Mouse (Mus musculus): ENCODE results near the gene Jade1. TPM values are rescaled to one million over a fixed set of nuclear protein-coding genes. Genes with fewer than 3 reads are reported as not detected.

Jade1 gene
- polyA plus RNA-seq, 1 experiment = 1.5 TPM

- TF ChIP-seq FLI1 (IDR thresholded peaks at IDR 0.05; ENCODE audit: low read length) (no peak), GATA1 (IDR thresholded peaks at IDR 0.05; ENCODE audit: borderline replicate concordance, low read length) (no peak)
- H3K27me3 ChIP-seq (replicated peaks) = peaks cover 6% of the 10 kb centered on the region
- no peak overlapping the region for H3K4me3 ChIP-seq (replicated peaks)
- no peaks in the 10 kb centered on the region for H3K36me3 ChIP-seq (replicated peaks; ENCODE audit: low read length)
- peaks cover 57% of the 10 kb centered on the region for H3K4me1 ChIP-seq
- no peaks in the 10 kb centered on the region for H3K9me3 ChIP-seq
Measured at GRCm38 (mm10) chr3:41572131-41572530, 16.6 kb downstream of the Jade1 start.

- Histone ChIP-seq H3K36me3 (replicated peaks; ENCODE audit: low read length) (no peaks in the 10 kb centered on the region), H3K27me3 (replicated peaks) (peaks cover 3% of the 10 kb centered on the region), H3K4me3 (replicated peaks) (no peak overlapping the region), H3K9me3 (no peaks in the 10 kb centered on the region), H3K4me1 (peaks cover 60% of the 10 kb centered on the region)
- no peak for TF ChIP-seq GATA1 (IDR thresholded peaks at IDR 0.05; ENCODE audit: borderline replicate concordance, low read length)
- no peak for TF ChIP-seq FLI1 (IDR thresholded peaks at IDR 0.05; ENCODE audit: low read length)
Measured at GRCm38 (mm10) chr3:41572968-41573367, 17.4 kb downstream of the Jade1 start.

GRCm38 (mm10) chr3:41574208-41574607 is 18.7 kb downstream of the Jade1 start:
- H3K9me3 ChIP-seq = no peaks in the 10 kb centered on the region
- H3K4me3 ChIP-seq (replicated peaks) = peak overlapping the region; percentile 54
- no peak for TF ChIP-seq FLI1 (IDR thresholded peaks at IDR 0.05; ENCODE audit: low read length)
- no peak for TF ChIP-seq GATA1 (IDR thresholded peaks at IDR 0.05; ENCODE audit: borderline replicate concordance, low read length)
- peaks cover 3% of the 10 kb centered on the region for H3K27me3 ChIP-seq (replicated peaks)
- no peaks in the 10 kb centered on the region for H3K36me3 ChIP-seq (replicated peaks; ENCODE audit: low read length)
- H3K4me1 ChIP-seq = peaks cover 66% of the 10 kb centered on the region

- H3K36me3 ChIP-seq (replicated peaks; ENCODE audit: low read length) = no peaks in the 10 kb centered on the region
- peak overlapping the region; percentile 70 for H3K4me3 ChIP-seq (replicated peaks)
- no peaks in the 10 kb centered on the region for H3K9me3 ChIP-seq
- H3K27me3 ChIP-seq (replicated peaks) = peaks cover 3% of the 10 kb centered on the region
- H3K4me1 ChIP-seq = peaks cover 71% of the 10 kb centered on the region
- TF ChIP-seq GATA1 (IDR thresholded peaks at IDR 0.05; ENCODE audit: borderline replicate concordance, low read length) (no peak), FLI1 (IDR thresholded peaks at IDR 0.05; ENCODE audit: low read length) (no peak)
Measured at GRCm38 (mm10) chr3:41574720-41575435, 19.3 kb downstream of the Jade1 start.

GRCm38 (mm10) chr3:41575971-41576370 is 20.4 kb downstream of the Jade1 start:
- no peak overlapping the region for H3K4me3 ChIP-seq (replicated peaks)
- H3K9me3 ChIP-seq = no peaks in the 10 kb centered on the region
- H3K36me3 ChIP-seq (replicated peaks; ENCODE audit: low read length) = no peaks in the 10 kb centered on the region
- H3K4me1 ChIP-seq = peaks cover 78% of the 10 kb centered on the region
- TF ChIP-seq GATA1 (IDR thresholded peaks at IDR 0.05; ENCODE audit: borderline replicate concordance, low read length) (no peak), FLI1 (IDR thresholded peaks at IDR 0.05; ENCODE audit: low read length) (no peak)
- peaks cover 3% of the 10 kb centered on the region for H3K27me3 ChIP-seq (replicated peaks)

GRCm38 (mm10) chr3:41577240-41577639 is 21.7 kb downstream of the Jade1 start:
- Histone ChIP-seq H3K36me3 (replicated peaks; ENCODE audit: low read length) (peaks cover 4% of the 10 kb centered on the region), H3K9me3 (no peaks in the 10 kb centered on the region), H3K4me1 (peaks cover 72% of the 10 kb centered on the region), H3K27me3 (replicated peaks) (peaks cover 3% of the 10 kb centered on the region), H3K4me3 (replicated peaks) (no peak overlapping the region)
- TF ChIP-seq GATA1 (IDR thresholded peaks at IDR 0.05; ENCODE audit: borderline replicate concordance, low read length) = no peak

- H3K9me3 ChIP-seq = no peaks in the 10 kb centered on the region
- H3K4me3 ChIP-seq (replicated peaks) = no peak overlapping the region
- no peak for TF ChIP-seq FLI1 (IDR thresholded peaks at IDR 0.05; ENCODE audit: low read length)
- no peak for TF ChIP-seq GATA1 (IDR thresholded peaks at IDR 0.05; ENCODE audit: borderline replicate concordance, low read length)
- peaks cover 15% of the 10 kb centered on the region for H3K36me3 ChIP-seq (replicated peaks; ENCODE audit: low read length)
- peaks cover 3% of the 10 kb centered on the region for H3K27me3 ChIP-seq (replicated peaks)
- peaks cover 58% of the 10 kb centered on the region for H3K4me1 ChIP-seq
Measured at GRCm38 (mm10) chr3:41579873-41580272, 24.3 kb downstream of the Jade1 start.

- Histone ChIP-seq H3K36me3 (replicated peaks; ENCODE audit: low read length) (peaks cover 15% of the 10 kb centered on the region), H3K9me3 (no peaks in the 10 kb centered on the region), H3K27me3 (replicated peaks) (peaks cover 3% of the 10 kb centered on the region), H3K4me3 (replicated peaks) (no peak overlapping the region), H3K4me1 (peaks cover 56% of the 10 kb centered on the region)
- TF ChIP-seq GATA1 (IDR thresholded peaks at IDR 0.05; ENCODE audit: borderline replicate concordance, low read length) (no peak), FLI1 (IDR thresholded peaks at IDR 0.05; ENCODE audit: low read length) (no peak)
Measured at GRCm38 (mm10) chr3:41580401-41581323, 25.1 kb downstream of the Jade1 start.

- H3K4me1 ChIP-seq = peaks cover 56% of the 10 kb centered on the region
- TF ChIP-seq FLI1 (IDR thresholded peaks at IDR 0.05; ENCODE audit: low read length) (no peak), GATA1 (IDR thresholded peaks at IDR 0.05; ENCODE audit: borderline replicate concordance, low read length) (no peak)
- no peak overlapping the region for H3K4me3 ChIP-seq (replicated peaks)
- H3K36me3 ChIP-seq (replicated peaks; ENCODE audit: low read length) = peaks cover 15% of the 10 kb centered on the region
- no peaks in the 10 kb centered on the region for H3K9me3 ChIP-seq
- peaks cover 3% of the 10 kb centered on the region for H3K27me3 ChIP-seq (replicated peaks)
Measured at GRCm38 (mm10) chr3:41581436-41581835, 25.9 kb downstream of the Jade1 start.

- Histone ChIP-seq H3K27me3 (replicated peaks) (no peaks in the 10 kb centered on the region), H3K36me3 (replicated peaks; ENCODE audit: low read length) (peaks cover 15% of the 10 kb centered on the region), H3K9me3 (no peaks in the 10 kb centered on the region), H3K4me1 (peaks cover 56% of the 10 kb centered on the region), H3K4me3 (replicated peaks) (no peak overlapping the region)
- TF ChIP-seq GATA1 (IDR thresholded peaks at IDR 0.05; ENCODE audit: borderline replicate concordance, low read length) (no peak), FLI1 (IDR thresholded peaks at IDR 0.05; ENCODE audit: low read length) (no peak)
Measured at GRCm38 (mm10) chr3:41582256-41582655, 26.7 kb downstream of the Jade1 start.

Measured in megakaryocyte, embryonic 14.5 days (primary cell).